Mouse (Mus musculus) brain, adult 10 weeks (tissue): Measurements from ENCODE around the gene Pop7. TPM values are rescaled to one million over a fixed set of nuclear protein-coding genes. Genes with fewer than 3 reads are reported as not detected.

Source experiments
- polyA plus RNA-seq: library from polyadenylated mRNA; stranded (reverse); fragments of 350-450 nt; fragmentation: Illumina TruSeq; extraction: RNeasy Lipid Tissue Mini Kit (QIAGEN cat#74804); gene quantifications from one replicate; pipeline ENCODE4 v1.2.3, GENCODE M21; 2015; ENCODE audit warnings: low read depth, low replicate concordance

Gene Pop7
- polyA plus RNA-seq: 31.7 TPM

DNA sequence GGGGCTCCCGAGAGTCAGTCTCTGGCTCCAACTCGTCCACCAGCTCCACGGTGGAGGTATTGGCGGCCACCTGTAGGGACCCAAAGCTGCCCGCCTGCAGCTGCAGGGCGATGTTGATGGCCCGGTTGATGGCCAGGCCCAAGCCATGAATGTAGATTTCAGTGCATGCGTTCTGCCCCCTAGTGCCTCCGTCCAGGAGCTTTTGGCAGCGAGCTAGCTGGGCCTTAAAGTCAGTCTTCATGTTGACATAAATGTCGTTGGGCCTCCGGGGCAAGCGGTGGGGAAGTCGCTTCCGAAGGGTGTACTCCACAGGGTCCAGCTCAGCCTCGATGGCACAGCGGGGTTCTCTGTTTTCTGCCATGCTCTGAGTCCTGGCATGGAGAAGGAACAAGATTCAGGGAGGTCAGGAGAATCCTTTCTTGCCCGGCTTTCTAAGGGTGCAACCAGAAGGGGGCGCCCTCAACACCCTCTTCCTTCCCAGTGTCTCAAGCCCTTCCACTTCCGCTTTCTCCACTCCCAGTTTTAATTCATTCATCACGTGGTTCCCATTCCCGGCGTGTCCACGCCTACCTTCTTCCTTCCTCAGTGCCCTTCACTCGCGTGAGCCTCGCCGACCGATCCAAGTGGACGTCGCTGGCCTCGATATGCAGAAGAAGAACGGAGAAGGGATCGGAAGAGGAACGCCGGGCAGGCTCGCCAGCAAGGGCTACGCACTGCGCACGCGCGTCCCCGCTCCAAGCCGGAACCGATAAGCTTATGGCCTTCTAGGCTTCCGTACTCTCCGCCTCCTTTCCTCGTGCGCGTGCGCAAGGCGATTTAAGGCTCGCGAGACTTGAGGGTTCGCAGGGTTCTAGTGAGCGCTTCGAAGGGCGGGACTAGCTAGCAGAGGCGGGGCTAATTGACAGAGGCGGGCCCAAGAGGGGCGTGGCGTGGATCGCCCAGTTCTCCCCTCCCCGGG is at the start of gene Pop7:
Gene Pop7, minus strand, starts transcription at position 810 of the 958 bp plus-strand sequence.

DNA sequence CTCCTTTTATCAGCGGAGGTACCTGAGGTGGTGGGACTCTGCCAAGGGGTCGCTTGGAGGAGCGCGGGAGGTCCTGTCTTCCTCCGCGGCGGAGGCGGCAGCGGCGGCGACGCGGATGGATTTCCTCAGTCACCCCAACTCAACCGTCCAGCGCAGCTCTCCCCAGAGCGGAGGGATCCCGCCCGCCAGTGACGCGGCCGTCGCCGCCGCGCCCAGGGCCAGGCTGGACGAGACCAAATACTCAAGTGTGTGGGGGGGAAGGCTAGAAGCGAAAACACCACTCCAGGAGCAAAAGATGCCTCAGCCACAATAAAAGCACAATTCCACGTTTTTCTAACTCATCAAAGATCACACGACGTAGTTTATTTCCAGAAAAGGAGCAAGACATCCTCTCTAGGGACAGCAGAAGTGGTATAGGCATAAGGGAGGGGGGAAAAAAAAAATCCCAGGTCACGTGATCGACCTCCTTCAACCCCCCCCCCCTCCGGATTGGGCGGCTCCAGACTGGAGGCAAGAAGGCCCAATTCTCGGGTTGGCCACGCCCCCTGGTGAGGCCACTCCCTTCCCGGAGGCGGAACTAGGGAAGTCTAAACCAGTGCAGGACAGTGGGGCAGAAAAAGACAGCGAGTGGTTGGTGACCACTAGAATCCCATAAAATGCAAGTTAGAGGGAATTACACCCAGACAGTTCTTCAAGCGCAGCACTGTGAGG is 31.0 kb upstream of the Pop7 start, which contains the start of the genes Epo and Gnb2:
Gene Epo, minus strand, starts transcription at position 126 of the 711 bp plus-strand sequence.
Gene Gnb2, minus strand, starts transcription at position 394 of the 711 bp plus-strand sequence.

DNA sequence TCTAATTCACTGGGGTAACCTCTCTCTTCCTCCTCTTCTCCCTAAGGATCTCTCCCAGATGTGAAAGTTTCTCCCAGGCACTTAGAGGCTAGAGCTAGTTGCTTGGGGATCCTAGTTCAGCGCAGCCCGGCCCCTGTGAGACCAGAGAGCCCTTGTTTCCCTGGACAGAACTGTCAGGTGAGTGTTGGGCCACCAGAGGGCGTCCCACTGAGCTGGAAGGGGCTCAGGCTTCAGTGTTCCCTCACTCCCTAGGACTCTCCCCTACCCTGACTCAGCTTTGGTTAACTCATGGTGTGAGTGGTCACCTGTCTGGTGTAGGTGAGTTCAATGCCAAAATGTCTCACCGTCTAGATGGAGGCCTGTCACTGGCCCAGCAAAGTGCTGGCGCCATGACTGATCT is 16.1 kb upstream of the Pop7 start, which contains the start of gene Gigyf1:
Gene Gigyf1, plus strand, starts transcription at position 113 of the 400 bp plus-strand sequence.

DNA sequence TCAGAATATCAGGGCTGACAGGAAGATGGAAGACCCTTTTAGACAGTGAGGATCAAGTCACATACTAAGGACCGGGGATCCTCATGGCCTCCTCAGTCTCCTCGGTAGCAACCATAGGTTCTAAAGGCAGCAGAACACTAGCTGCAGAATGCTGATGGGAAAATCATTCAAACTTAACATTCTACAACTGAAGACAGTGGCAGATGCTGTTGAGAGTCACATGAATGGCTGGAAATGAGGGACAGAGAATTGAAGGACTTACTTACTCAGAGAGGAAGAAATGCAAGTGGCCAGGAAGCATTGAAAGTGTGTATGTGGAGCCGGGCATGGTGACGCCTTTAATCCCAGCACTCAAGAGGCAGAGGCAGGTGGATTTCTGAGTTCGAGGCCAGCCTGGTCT is 25.4 kb downstream of the Pop7 start, which contains the start of gene Zan:
Gene Zan, minus strand, starts transcription at position 101 of the 400 bp plus-strand sequence.

Other genes with a start within 250 kb of the Pop7 start
- 67.3 TPM for gene Ache, start 215.0 kb downstream of the Pop7 start, polyA plus RNA-seq
- gene Ufsp1, start 207.9 kb downstream of the Pop7 start, polyA plus RNA-seq: 20.2 TPM
- gene Srrt, start 194.8 kb downstream of the Pop7 start, polyA plus RNA-seq: 172 TPM
- 6.6 TPM for gene Trip6, start 188.1 kb downstream of the Pop7 start, polyA plus RNA-seq
- gene Slc12a9, start 168.9 kb downstream of the Pop7 start, polyA plus RNA-seq: 18.3 TPM
- gene Ephb4, start 152.4 kb downstream of the Pop7 start, polyA plus RNA-seq: 3.3 TPM
- gene Zan, start 25.5 kb downstream of the Pop7 start, polyA plus RNA-seq: 0.09 TPM
- 28.4 TPM for gene Gigyf1, start 16.0 kb upstream of the Pop7 start, polyA plus RNA-seq
- gene Epo, start 30.7 kb upstream of the Pop7 start, polyA plus RNA-seq: not detected
- gene Gnb2, start 31.0 kb upstream of the Pop7 start, polyA plus RNA-seq: 511 TPM
- 130 TPM for gene Actl6b, start 51.0 kb upstream of the Pop7 start, polyA plus RNA-seq
- 7.5 TPM for gene Tfr2, start 67.3 kb upstream of the Pop7 start, polyA plus RNA-seq
- 19.5 TPM for gene Mospd3, start 98.5 kb upstream of the Pop7 start, polyA plus RNA-seq
- 12.1 TPM for gene Pcolce, start 111.3 kb upstream of the Pop7 start, polyA plus RNA-seq
- not detected for gene Fbxo24, start 126.5 kb upstream of the Pop7 start, polyA plus RNA-seq
- 10.6 TPM for gene Lrch4, start 126.6 kb upstream of the Pop7 start, polyA plus RNA-seq
- gene Gm20605, start 126.7 kb upstream of the Pop7 start, polyA plus RNA-seq: 8.3 TPM
- 4.2 TPM for gene Sap25, start 138.8 kb upstream of the Pop7 start, polyA plus RNA-seq
- not detected for gene Irs3, start 143.2 kb upstream of the Pop7 start, polyA plus RNA-seq
- gene Agfg2, start 182.2 kb upstream of the Pop7 start, polyA plus RNA-seq: 33.0 TPM
- 57.5 TPM for gene Nyap1, start 239.1 kb upstream of the Pop7 start, polyA plus RNA-seq
- gene Tsc22d4, start 243.2 kb upstream of the Pop7 start, polyA plus RNA-seq: 226 TPM